Mouse (Mus musculus): ENCODE data around the gene Pik3ap1.

DNA sequence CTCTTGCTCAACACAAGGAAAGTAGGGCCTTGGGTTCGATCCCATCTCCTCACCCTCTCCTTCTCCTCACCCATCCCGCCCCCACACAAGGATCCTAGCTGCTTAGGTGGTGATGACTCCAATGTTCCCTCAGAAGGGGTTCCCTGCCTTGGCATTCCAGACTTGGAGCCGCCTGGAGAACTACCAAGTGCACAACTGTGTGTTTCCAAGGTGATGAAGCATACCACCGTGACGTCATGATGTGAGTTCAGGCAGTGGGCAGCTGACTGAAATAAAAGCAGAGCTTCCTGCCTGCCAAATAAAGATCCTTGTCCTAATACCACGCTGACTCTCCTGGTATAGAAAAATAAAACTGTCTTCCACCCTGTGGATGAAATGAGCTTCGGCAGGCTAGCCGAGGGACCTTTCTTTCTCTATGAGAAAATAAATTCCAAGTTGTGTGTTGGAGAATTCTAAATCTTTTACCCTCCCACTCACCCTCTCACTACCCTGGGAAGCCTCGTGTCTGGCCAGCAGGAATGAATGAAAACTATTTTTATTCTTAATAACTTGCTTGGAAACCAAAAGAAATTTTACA lies 114.7 kb downstream of the Pik3ap1 start:
- TF ChIP-seq EP300 (IDR thresholded peaks at IDR 0.05) (peak; percentile 47), CTCF (IDR thresholded peaks at IDR 0.05) (no peak)
